Mouse (Mus musculus): ENCODE results near the gene Mcmbp.
A peak's percentile ranks its signal among the peaks of the same experiment; 100 is the strongest.

The Mcmbp gene

GRCm38 (mm10) chr7:128740334-128740733 lies at the start of gene Mcmbp:
Gene Mcmbp, minus strand, starts transcription at chr7:128740495.
- peak; percentile 92 for DNase-seq (ENCODE audit: extremely low read depth, insufficient read length, low spot score)

- DNase-seq (ENCODE audit: extremely low read depth, insufficient read length, low spot score): no peak
These were observed 49.8 kb upstream of the Mcmbp start for GRCm38 (mm10) chr7:128790045-128790444.

- no peak for DNase-seq (ENCODE audit: extremely low read depth, insufficient read length, low spot score)
These were observed 41.6 kb upstream of the Mcmbp start for GRCm38 (mm10) chr7:128781846-128782245.

GRCm38 (mm10) chr7:128779305-128779704 lies 39.0 kb upstream of the Mcmbp start:
- no peak for DNase-seq (ENCODE audit: extremely low read depth, insufficient read length, low spot score)

GRCm38 (mm10) chr7:128777201-128777600 lies 36.9 kb upstream of the Mcmbp start:
- no peak for DNase-seq (ENCODE audit: extremely low read depth, insufficient read length, low spot score)

- no peak for DNase-seq (ENCODE audit: extremely low read depth, insufficient read length, low spot score)
These were observed 26.4 kb upstream of the Mcmbp start for GRCm38 (mm10) chr7:128766696-128767095.

GRCm38 (mm10) chr7:128758948-128759347 lies 18.7 kb upstream of the Mcmbp start:
- DNase-seq (ENCODE audit: extremely low read depth, insufficient read length, low spot score): no peak

GRCm38 (mm10) chr7:128755396-128755795 lies 15.1 kb upstream of the Mcmbp start:
- no peak for DNase-seq (ENCODE audit: extremely low read depth, insufficient read length, low spot score)

GRCm38 (mm10) chr7:128752012-128752411 lies 11.7 kb upstream of the Mcmbp start:
- DNase-seq (ENCODE audit: extremely low read depth, insufficient read length, low spot score): no peak

GRCm38 (mm10) chr7:128750296-128750695 lies 10.0 kb upstream of the Mcmbp start:
- no peak for DNase-seq (ENCODE audit: extremely low read depth, insufficient read length, low spot score)

- no peak for DNase-seq (ENCODE audit: extremely low read depth, insufficient read length, low spot score)
These were observed 8.5 kb upstream of the Mcmbp start for GRCm38 (mm10) chr7:128748758-128749157.

GRCm38 (mm10) chr7:128746151-128746550 lies 5.9 kb upstream of the Mcmbp start:
- no peak for DNase-seq (ENCODE audit: extremely low read depth, insufficient read length, low spot score)

GRCm38 (mm10) chr7:128744684-128745485 lies 4.6 kb upstream of the Mcmbp start, which contains the start of gene Sec23ip:
Gene Sec23ip, plus strand, starts transcription at chr7:128744943.
- DNase-seq (ENCODE audit: extremely low read depth, insufficient read length, low spot score): peak; percentile 92

- no peak for DNase-seq (ENCODE audit: extremely low read depth, insufficient read length, low spot score)
These were observed 3.6 kb upstream of the Mcmbp start for GRCm38 (mm10) chr7:128743898-128744297.

- DNase-seq (ENCODE audit: extremely low read depth, insufficient read length, low spot score): peak; percentile 58
These were observed 625 bp downstream of the Mcmbp start for GRCm38 (mm10) chr7:128739462-128740277.

- DNase-seq (ENCODE audit: extremely low read depth, insufficient read length, low spot score): no peak
These were observed 1.2 kb downstream of the Mcmbp start for GRCm38 (mm10) chr7:128739116-128739461.

GRCm38 (mm10) chr7:128738041-128738440 lies 2.3 kb downstream of the Mcmbp start:
- no peak for DNase-seq (ENCODE audit: extremely low read depth, insufficient read length, low spot score)

- DNase-seq (ENCODE audit: extremely low read depth, insufficient read length, low spot score): no peak
These were observed 8.7 kb downstream of the Mcmbp start for GRCm38 (mm10) chr7:128731585-128731984.

GRCm38 (mm10) chr7:128728738-128729137 lies 11.6 kb downstream of the Mcmbp start:
- no peak for DNase-seq (ENCODE audit: extremely low read depth, insufficient read length, low spot score)

- no peak for DNase-seq (ENCODE audit: extremely low read depth, insufficient read length, low spot score)
These were observed 12.6 kb downstream of the Mcmbp start for GRCm38 (mm10) chr7:128727701-128728100.

GRCm38 (mm10) chr7:128726999-128727398 lies 13.3 kb downstream of the Mcmbp start:
- DNase-seq (ENCODE audit: extremely low read depth, insufficient read length, low spot score): no peak

GRCm38 (mm10) chr7:128725189-128725588 lies 15.1 kb downstream of the Mcmbp start:
- DNase-seq (ENCODE audit: extremely low read depth, insufficient read length, low spot score): no peak

Data from 3134 (cell line).